Mouse (Mus musculus): ENCODE results near the gene Map10. TPM values are rescaled to one million over a fixed set of nuclear protein-coding genes. Genes with fewer than 3 reads are reported as not detected.

Map10 gene
- polyA plus RNA-seq, 1 experiment from 2014 or later, result 4.3 TPM

DNA sequence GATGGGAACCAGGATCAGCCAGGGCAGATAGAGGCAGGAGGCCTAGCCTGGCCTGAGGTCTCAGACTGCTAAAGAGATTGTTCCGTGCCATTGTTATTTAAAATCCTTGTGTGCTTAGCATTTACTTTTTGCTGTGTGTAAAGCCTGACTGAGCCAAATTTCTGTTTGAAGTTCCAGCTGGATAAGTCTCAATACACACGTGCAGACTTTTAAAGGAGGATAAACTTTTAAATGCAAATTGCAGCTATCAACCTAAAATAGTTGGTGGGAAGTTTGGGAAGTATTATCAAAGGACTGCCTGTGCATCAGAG lies 3.8 kb upstream of the Map10 start:
- no peak for ATAC-seq (ENCODE audit: insufficient read depth, low FRiP score)
- H3K4me2 ChIP-seq (ENCODE audit: low read depth, low read length), result no peak overlapping the region
- H3K36me3 ChIP-seq (ENCODE audit: control insufficient read depth, insufficient read depth, low read length), result peaks cover 5% of the 10 kb centered on the region; the same call in 1 of the 2 replicates
- H3K9ac ChIP-seq (ENCODE audit: low read length), result no peak overlapping the region
- no peak overlapping the region for H3K4me3 ChIP-seq (replicated peaks; ENCODE audit: low read length)
- H3K4me1 ChIP-seq (ENCODE audit: control insufficient read depth, insufficient read depth, low read length), result 0 out of 2 replicates have a peak, but pooled peaks cover 10% of the 10 kb centered on the region
- H3K9me3 ChIP-seq (replicated peaks; ENCODE audit: control insufficient read depth, low read length), result peaks cover 11% of the 10 kb centered on the region
- H3K27me3 ChIP-seq (ENCODE audit: control insufficient read depth, insufficient read depth, low read length), result no peaks in the 10 kb centered on the region
- no peak overlapping the region for H3K27ac ChIP-seq (ENCODE audit: low read length)
- 25% methylated on average over 2 of the region's 2 CpGs for WGBS

DNA sequence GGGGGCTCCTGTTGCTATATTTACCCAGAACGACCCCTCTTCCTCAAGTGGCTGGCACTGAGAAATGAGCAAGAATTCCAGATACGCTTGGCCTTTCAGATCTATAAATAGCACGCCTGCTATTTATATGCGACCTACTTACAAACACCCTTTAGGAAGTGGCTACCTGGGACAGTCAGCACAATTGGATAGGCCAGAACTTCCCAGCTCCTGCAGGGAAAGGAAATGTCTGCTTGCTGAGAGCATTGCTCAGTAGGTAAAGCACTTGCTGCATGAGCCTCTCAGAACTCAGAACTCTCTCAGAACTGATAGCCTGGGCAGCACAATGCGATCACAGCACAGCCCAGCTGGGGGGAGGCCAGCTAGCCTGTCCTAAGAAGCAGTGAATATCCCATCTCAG lies 3.4 kb upstream of the Map10 start:
- Histone ChIP-seq H3K27me3 (ENCODE audit: control insufficient read depth, insufficient read depth, low read length) (no peaks in the 10 kb centered on the region), H3K9me3 (replicated peaks; ENCODE audit: control insufficient read depth, low read length) (peaks cover 15% of the 10 kb centered on the region), H3K4me1 (ENCODE audit: control insufficient read depth, insufficient read depth, low read length) (0 out of 2 replicates have a peak, but pooled peaks cover 10% of the 10 kb centered on the region), H3K4me3 (replicated peaks; ENCODE audit: low read length) (no peak overlapping the region), H3K9ac (ENCODE audit: low read length) (no peak overlapping the region), H3K4me2 (ENCODE audit: low read depth, low read length) (no peak overlapping the region), H3K27ac (ENCODE audit: low read length) (no peak overlapping the region), H3K36me3 (ENCODE audit: control insufficient read depth, insufficient read depth, low read length) (peaks cover 7% of the 10 kb centered on the region; the same call in 1 of the 2 replicates)
- WGBS, result 21% methylated on average over 5 of the region's 5 CpGs
- ATAC-seq (ENCODE audit: insufficient read depth, low FRiP score), result no peak

DNA sequence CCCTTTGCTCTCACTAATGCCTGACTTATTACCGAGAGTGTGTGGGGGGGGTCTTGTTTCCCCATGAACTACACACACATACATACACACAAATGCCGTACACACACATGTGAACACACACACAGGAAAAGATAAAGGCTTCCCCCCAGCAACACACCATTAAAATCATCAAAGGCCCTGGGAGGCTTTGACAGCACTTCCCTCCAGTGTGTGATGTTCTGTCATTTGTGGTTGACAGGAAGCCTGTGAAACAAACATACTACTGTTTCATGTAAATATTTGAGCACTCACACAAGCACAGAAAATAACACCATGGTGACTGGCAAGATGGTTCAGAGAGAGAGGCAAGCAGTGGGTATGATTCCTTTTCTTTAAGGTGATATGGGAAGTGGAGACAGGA lies 2.4 kb upstream of the Map10 start:
- ATAC-seq (ENCODE audit: insufficient read depth, low FRiP score), result no peak
- H3K4me1 ChIP-seq (ENCODE audit: control insufficient read depth, insufficient read depth, low read length), result 0 out of 2 replicates have a peak, but pooled peaks cover 10% of the 10 kb centered on the region
- H3K36me3 ChIP-seq (ENCODE audit: control insufficient read depth, insufficient read depth, low read length), result peaks cover 7% of the 10 kb centered on the region
- H3K4me2 ChIP-seq (ENCODE audit: low read depth, low read length), result no peak overlapping the region
- no peak overlapping the region for H3K27ac ChIP-seq (ENCODE audit: low read length)
- peaks cover 25% of the 10 kb centered on the region for H3K9me3 ChIP-seq (replicated peaks; ENCODE audit: control insufficient read depth, low read length)
- no peak overlapping the region for H3K4me3 ChIP-seq (replicated peaks; ENCODE audit: low read length)
- H3K9ac ChIP-seq (ENCODE audit: low read length), result no peak overlapping the region
- no peaks in the 10 kb centered on the region for H3K27me3 ChIP-seq (ENCODE audit: control insufficient read depth, insufficient read depth, low read length)
- 83% methylated on average over 2 of the region's 2 CpGs for WGBS

- Histone ChIP-seq H3K36me3 (ENCODE audit: control insufficient read depth, insufficient read depth, low read length) (peaks cover 7% of the 10 kb centered on the region), H3K9me3 (replicated peaks; ENCODE audit: control insufficient read depth, low read length) (peaks cover 26% of the 10 kb centered on the region), H3K27me3 (ENCODE audit: control insufficient read depth, insufficient read depth, low read length) (no peaks in the 10 kb centered on the region), H3K27ac (ENCODE audit: low read length) (no peak overlapping the region), H3K4me3 (replicated peaks; ENCODE audit: low read length) (peak overlapping the region; percentile 60), H3K9ac (ENCODE audit: low read length) (no peak overlapping the region), H3K4me1 (ENCODE audit: control insufficient read depth, insufficient read depth, low read length) (0 out of 2 replicates have a peak, but pooled peaks cover 10% of the 10 kb centered on the region), H3K4me2 (ENCODE audit: low read depth, low read length) (peak overlapping the region; percentile 92)
- WGBS, result 79% methylated on average over 14 of the region's 14 CpGs
- ATAC-seq (ENCODE audit: insufficient read depth, low FRiP score), result peak; percentile 20; the same call in 1 of the 2 replicates
These were observed 389 bp upstream of the Map10 start for GRCm38 (mm10) chr8:125669159-125669699.

- peaks cover 7% of the 10 kb centered on the region for H3K36me3 ChIP-seq (ENCODE audit: control insufficient read depth, insufficient read depth, low read length)
- peak overlapping the region; percentile 82; the same call in 1 of the 2 replicates for H3K9ac ChIP-seq (ENCODE audit: low read length)
- no peak for ATAC-seq (ENCODE audit: insufficient read depth, low FRiP score)
- H3K4me1 ChIP-seq (ENCODE audit: control insufficient read depth, insufficient read depth, low read length), result 0 out of 2 replicates have a peak, but pooled peaks cover 10% of the 10 kb centered on the region
- H3K9me3 ChIP-seq (replicated peaks; ENCODE audit: control insufficient read depth, low read length), result peaks cover 26% of the 10 kb centered on the region
- H3K27ac ChIP-seq (ENCODE audit: low read length), result no peak overlapping the region
- 93% methylated on average over 6 of the region's 6 CpGs for WGBS
- no peaks in the 10 kb centered on the region for H3K27me3 ChIP-seq (ENCODE audit: control insufficient read depth, insufficient read depth, low read length)
- H3K4me2 ChIP-seq (ENCODE audit: low read depth, low read length), result peak overlapping the region; percentile 92
- H3K4me3 ChIP-seq (replicated peaks; ENCODE audit: low read length), result peak overlapping the region; percentile 60
These were observed 802 bp downstream of the Map10 start for GRCm38 (mm10) chr8:125670420-125670819.

- no peak overlapping the region for H3K4me3 ChIP-seq (replicated peaks; ENCODE audit: low read length)
- no peaks in the 10 kb centered on the region for H3K27me3 ChIP-seq (ENCODE audit: control insufficient read depth, insufficient read depth, low read length)
- no peak overlapping the region for H3K9ac ChIP-seq (ENCODE audit: low read length)
- H3K4me1 ChIP-seq (ENCODE audit: control insufficient read depth, insufficient read depth, low read length), result 0 out of 2 replicates have a peak, but pooled peaks cover 10% of the 10 kb centered on the region
- 97% methylated on average over 9 of the region's 9 CpGs for WGBS
- H3K27ac ChIP-seq (ENCODE audit: low read length), result no peak overlapping the region
- peaks cover 7% of the 10 kb centered on the region for H3K36me3 ChIP-seq (ENCODE audit: control insufficient read depth, insufficient read depth, low read length)
- no peak for ATAC-seq (ENCODE audit: insufficient read depth, low FRiP score)
- peaks cover 26% of the 10 kb centered on the region for H3K9me3 ChIP-seq (replicated peaks; ENCODE audit: control insufficient read depth, low read length)
- H3K4me2 ChIP-seq (ENCODE audit: low read depth, low read length), result no peak overlapping the region
These were observed 1.3 kb downstream of the Map10 start for GRCm38 (mm10) chr8:125670906-125671305.

DNA sequence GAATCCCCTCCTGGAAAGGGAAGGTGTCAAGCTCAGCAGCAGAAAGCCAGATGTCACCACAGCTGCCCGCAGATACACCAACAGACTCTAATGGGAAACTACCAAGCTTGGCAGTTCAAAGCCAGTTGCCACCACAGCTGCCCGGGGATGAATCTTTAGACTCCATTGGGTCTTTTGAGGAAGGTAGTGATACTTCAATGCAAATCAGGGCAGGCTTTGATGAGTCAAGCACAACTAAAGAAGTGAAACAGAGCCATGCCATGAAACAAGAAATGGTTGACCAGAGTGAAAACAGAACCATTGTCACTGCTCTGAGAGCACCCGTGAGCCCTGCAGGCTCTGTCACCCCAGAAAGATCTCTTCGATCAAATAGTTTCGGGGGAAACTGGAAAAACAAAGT lies 1.8 kb downstream of the Map10 start:
- no peak for ATAC-seq (ENCODE audit: insufficient read depth, low FRiP score)
- WGBS, result 96% methylated on average over 5 of the region's 5 CpGs
- Histone ChIP-seq H3K27ac (ENCODE audit: low read length) (no peak overlapping the region), H3K9me3 (replicated peaks; ENCODE audit: control insufficient read depth, low read length) (peaks cover 26% of the 10 kb centered on the region), H3K27me3 (ENCODE audit: control insufficient read depth, insufficient read depth, low read length) (no peaks in the 10 kb centered on the region), H3K4me2 (ENCODE audit: low read depth, low read length) (no peak overlapping the region), H3K36me3 (ENCODE audit: control insufficient read depth, insufficient read depth, low read length) (peaks cover 7% of the 10 kb centered on the region), H3K4me3 (replicated peaks; ENCODE audit: low read length) (no peak overlapping the region), H3K9ac (ENCODE audit: low read length) (no peak overlapping the region), H3K4me1 (ENCODE audit: control insufficient read depth, insufficient read depth, low read length) (0 out of 2 replicates have a peak, but pooled peaks cover 10% of the 10 kb centered on the region)

DNA sequence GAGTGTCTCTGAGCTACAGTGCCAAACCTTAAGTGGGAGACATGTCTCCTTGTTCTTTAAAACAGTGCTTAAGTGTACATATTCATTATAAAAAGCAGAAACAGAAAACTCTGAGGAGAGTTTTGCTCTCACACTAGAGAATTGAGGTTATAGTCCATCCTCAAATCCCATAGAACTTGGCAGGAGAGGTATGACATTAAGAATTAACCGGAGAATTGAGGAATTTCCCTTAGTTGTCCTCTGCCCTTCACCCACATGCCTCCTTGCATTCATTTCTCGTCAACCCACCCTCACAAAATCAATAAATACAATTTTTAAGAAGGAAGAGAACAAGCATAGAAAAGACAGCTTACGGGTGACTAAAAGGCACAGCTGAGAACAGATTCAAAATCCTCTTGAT lies 6.2 kb downstream of the Map10 start:
- WGBS, result 66% methylated on average over 3 of the region's 3 CpGs
- Histone ChIP-seq H3K27me3 (ENCODE audit: control insufficient read depth, insufficient read depth, low read length) (no peaks in the 10 kb centered on the region), H3K9me3 (replicated peaks; ENCODE audit: control insufficient read depth, low read length) (peaks cover 15% of the 10 kb centered on the region), H3K4me1 (ENCODE audit: control insufficient read depth, insufficient read depth, low read length) (no peaks in the 10 kb centered on the region), H3K36me3 (ENCODE audit: control insufficient read depth, insufficient read depth, low read length) (peaks cover 2% of the 10 kb centered on the region), H3K4me2 (ENCODE audit: low read depth, low read length) (no peak overlapping the region), H3K9ac (ENCODE audit: low read length) (no peak overlapping the region), H3K27ac (ENCODE audit: low read length) (no peak overlapping the region), H3K4me3 (replicated peaks; ENCODE audit: low read length) (no peak overlapping the region)
- no peak for ATAC-seq (ENCODE audit: insufficient read depth, low FRiP score)

DNA sequence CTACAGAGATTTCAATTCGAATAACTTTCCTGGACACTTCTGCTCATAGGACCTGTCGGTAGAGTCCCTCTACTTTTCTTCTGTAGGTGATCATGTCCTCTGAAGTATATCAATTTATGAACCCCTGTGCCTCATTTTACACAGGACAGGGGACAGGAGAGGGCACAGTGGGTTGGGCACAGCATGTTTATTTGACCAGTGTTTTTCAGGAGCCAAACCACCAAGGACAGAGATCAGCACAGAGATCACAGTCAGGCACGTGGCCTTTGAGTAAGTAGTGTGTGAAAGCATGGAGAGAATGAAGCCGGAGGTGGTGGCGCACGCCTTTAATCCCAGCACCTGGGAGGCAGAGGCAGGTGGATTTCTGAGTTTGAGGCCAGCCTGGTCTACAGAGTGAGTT lies 7.9 kb downstream of the Map10 start:
- no peak overlapping the region for H3K27ac ChIP-seq (ENCODE audit: low read length)
- H3K27me3 ChIP-seq (ENCODE audit: control insufficient read depth, insufficient read depth, low read length), result no peaks in the 10 kb centered on the region
- no peaks in the 10 kb centered on the region for H3K36me3 ChIP-seq (ENCODE audit: control insufficient read depth, insufficient read depth, low read length)
- no peak for ATAC-seq (ENCODE audit: insufficient read depth, low FRiP score)
- H3K9ac ChIP-seq (ENCODE audit: low read length), result no peak overlapping the region
- H3K4me2 ChIP-seq (ENCODE audit: low read depth, low read length), result no peak overlapping the region
- no peaks in the 10 kb centered on the region for H3K4me1 ChIP-seq (ENCODE audit: control insufficient read depth, insufficient read depth, low read length)
- H3K9me3 ChIP-seq (replicated peaks; ENCODE audit: control insufficient read depth, low read length), result no peaks in the 10 kb centered on the region
- 88% methylated on average over 6 of the region's 6 CpGs for WGBS
- no peak overlapping the region for H3K4me3 ChIP-seq (replicated peaks; ENCODE audit: low read length)

All from stomach, embryonic 16.5 days (tissue).